Mouse (Mus musculus) thymus, postnatal 36 days (tissue): ENCODE measurements around the gene Raet1d.
"Not testable (repeated sequence)": the region's sequence is repeated elsewhere in the genome, so short reads cannot be mapped to it uniquely, and the experiment has no call there.

ENCODE experiments used
- DNase-seq, 2 experiments: peaks; one replicate each; pipeline ENCODE4 v3.0.0; 2022; ENCODE audit warnings: mixed read lengths in 2 of 2

The Raet1d gene

GRCm38 (mm10) chr10:22360252-22360651, at the start of gene Raet1d:
TSS of gene Raet1d (plus strand) at chr10:22360552.
- not testable (repeated sequence) for DNase-seq

- DNase-seq: no peak
Measured at GRCm38 (mm10) chr10:22322858-22323257, 37.5 kb upstream of the Raet1d start.

- DNase-seq: not testable (repeated sequence)
Measured at GRCm38 (mm10) chr10:22345721-22346120, 14.6 kb upstream of the Raet1d start.

GRCm38 (mm10) chr10:22353548-22354195, 6.7 kb upstream of the Raet1d start:
- DNase-seq: not testable (repeated sequence)

GRCm38 (mm10) chr10:22354196-22354574, 6.2 kb upstream of the Raet1d start:
- DNase-seq: not testable (repeated sequence)

GRCm38 (mm10) chr10:22357373-22357772, 3.0 kb upstream of the Raet1d start:
- DNase-seq: not testable (repeated sequence)

- not testable (repeated sequence) for DNase-seq
Measured at GRCm38 (mm10) chr10:22360957-22361356, 605 bp downstream of the Raet1d start.

GRCm38 (mm10) chr10:22361415-22362352, 1.3 kb downstream of the Raet1d start:
- DNase-seq: peak in 1 of 2 experiments; percentile 1

- DNase-seq: not testable (repeated sequence)
Measured at GRCm38 (mm10) chr10:22362466-22362865, 2.1 kb downstream of the Raet1d start.

- not testable (repeated sequence) for DNase-seq
Measured at GRCm38 (mm10) chr10:22364915-22365314, 4.6 kb downstream of the Raet1d start.

GRCm38 (mm10) chr10:22381226-22381625, 20.9 kb downstream of the Raet1d start:
- not testable (repeated sequence) for DNase-seq

GRCm38 (mm10) chr10:22390146-22390545, 29.8 kb downstream of the Raet1d start:
- DNase-seq: not testable (repeated sequence)

GRCm38 (mm10) chr10:22391616-22392015, 31.3 kb downstream of the Raet1d start:
- DNase-seq: not testable (repeated sequence)

GRCm38 (mm10) chr10:22393028-22393824, 32.9 kb downstream of the Raet1d start:
- not testable (repeated sequence) for DNase-seq

- not testable (repeated sequence) for DNase-seq
Measured at GRCm38 (mm10) chr10:22396680-22397079, 36.3 kb downstream of the Raet1d start.

- DNase-seq: peak; percentile 12 to 17
Measured at GRCm38 (mm10) chr10:22402225-22402917, 42.0 kb downstream of the Raet1d start.

GRCm38 (mm10) chr10:22413702-22414494, 53.5 kb downstream of the Raet1d start:
- peak; percentile 4 to 14 for DNase-seq
